Mouse (Mus musculus) hindbrain, postnatal 0 days (tissue): ENCODE measurements around the gene Atp5d. TPM values are rescaled to one million over a fixed set of nuclear protein-coding genes. Genes with fewer than 3 reads are reported as not detected.

Experiments
- ATAC-seq: fragments of 200-750 bp; cut with Nextera tagmentation; 2 replicates; pipeline ENCODE4 v1.8.0; 2017; ENCODE audit warnings: mild to moderate bottlenecking, moderate TSS enrichment, moderate library complexity
- DNase-seq: peaks from one replicate; pipeline ENCODE4 v3.0.0-alpha.2; 2015; ENCODE audit warnings: low spot score
- H3K27ac ChIP-seq: fragments of 300-500 bp; sonication (generic); 2 replicates; pipeline ENCODE4 v1.5.1; 2014; ENCODE audit warnings: mild to moderate bottlenecking
- H3K27me3 ChIP-seq: fragments of 300-500 bp; sonication (generic); 2 replicates; pipeline ENCODE4 v1.6.1; 2014; ENCODE audit warnings: low read length, mixed read lengths; ENCODE audit not compliant: insufficient read depth
- H3K36me3 ChIP-seq: fragments of 300-500 bp; sonication (generic); 2 replicates; pipeline ENCODE4 v1.6.1; 2014; ENCODE audit warnings: low read length, mixed read lengths; ENCODE audit not compliant: insufficient read depth
- H3K4me1 ChIP-seq: fragments of 300-500 bp; sonication (generic); 2 replicates; pipeline ENCODE4 v1.6.1; 2014; ENCODE audit warnings: antibody characterized with exemption, low read length, mixed read lengths; ENCODE audit not compliant: insufficient read depth
- H3K4me2 ChIP-seq: fragments of 300-500 bp; sonication (generic); 2 replicates; pipeline ENCODE4 v1.6.1; 2014; ENCODE audit warnings: low read depth, mild to moderate bottlenecking, low read length, moderate library complexity, mixed read lengths
- H3K4me3 ChIP-seq: fragments of 300-500 bp; sonication (generic); 2 replicates; pipeline ENCODE4 v1.5.1; 2014; ENCODE audit warnings: low read length
- H3K9ac ChIP-seq: fragments of 300-500 bp; sonication (generic); replicated peaks from 2 replicates; pipeline ENCODE4 v1.6.1; 2014; ENCODE audit warnings: mild to moderate bottlenecking, low read length, moderate library complexity, mixed read lengths
- H3K9me3 ChIP-seq: fragments of 300-500 bp; sonication (generic); 2 replicates; pipeline ENCODE4 v1.6.1; 2016; ENCODE audit warnings: low read length, mixed read lengths
- CTCF ChIP-seq: IDR thresholded peaks from 2 replicates; pipeline ENCODE4 v1.5.1; 2016; ENCODE audit warnings: antibody characterized with exemption, control low read depth, low read depth
- WGBS: fragments of 180-500 bp; shearing (Covaris S2); extraction: QIAGEN DNeasy Blood & Tissue Kit; methylation state at CpG from one replicate; pipeline ENCODE4 v1.1.7; 2014; 5-methylcytosine and 5-hydroxymethylcytosine counted together
- polyA plus RNA-seq: library from polyadenylated mRNA; unstranded; fragments of >200 nt; fragmentation: Nextera tagmentation; extraction: Ambion mirVana; gene quantifications from 2 replicates; pipeline ENCODE4 v1.2.1, GENCODE M21; 2015
- total RNA-seq: library from RNA; depleted of rRNA; stranded (reverse); fragments of >200 nt; gene quantifications from 2 replicates; pipeline ENCODE4 v1.2.3, GENCODE M21; 2014

Atp5d gene
- total and polyA plus RNA-seq, 2 experiments from 2014 or later, result 303 to 736 TPM

DNA sequence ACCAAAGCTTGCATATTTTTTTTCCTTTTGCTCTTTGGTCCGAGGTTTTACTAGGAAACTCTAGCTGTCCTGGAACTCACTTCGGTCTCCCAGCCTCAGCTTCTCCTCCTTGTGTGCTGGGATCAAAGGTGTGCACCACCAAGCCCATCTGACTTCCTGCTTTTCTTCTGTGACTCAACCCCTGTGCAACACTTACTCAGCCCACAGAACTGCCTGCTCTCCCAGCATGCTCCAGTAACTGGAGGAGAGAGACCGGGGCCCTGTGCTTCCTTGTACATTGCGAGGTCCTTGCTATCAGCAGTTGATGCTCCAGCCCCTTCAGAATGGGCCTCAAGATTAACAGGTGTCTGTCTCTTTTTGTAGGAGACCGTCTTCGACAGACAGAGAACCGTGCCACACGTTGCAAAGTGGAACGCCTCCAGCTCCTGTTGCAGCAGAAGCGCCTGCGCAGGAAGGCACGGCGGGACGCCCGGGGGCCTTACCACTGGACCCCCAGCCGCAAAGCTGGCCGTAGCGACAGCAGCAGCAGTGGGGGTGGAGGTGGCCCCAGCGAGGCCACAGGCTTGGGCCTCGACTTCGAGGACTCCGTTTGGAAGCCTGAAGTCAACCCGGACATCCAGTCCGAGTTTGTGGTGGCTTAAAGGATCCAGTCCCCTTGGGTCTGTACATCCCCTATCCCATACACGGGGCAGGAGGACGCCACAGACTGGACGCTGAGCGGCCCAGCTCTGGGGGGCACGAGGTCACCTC lies 17.7 kb downstream of the Atp5d start:
- Histone ChIP-seq H3K9ac (no peak overlapping the region; the same call in 1 of the 2 replicates), H3K4me2 (no peak overlapping the region), H3K4me1 (peaks cover 30% of the 10 kb centered on the region), H3K27me3 (no peaks in the 10 kb centered on the region), H3K4me3 (no peak overlapping the region), H3K36me3 (peaks cover 40% of the 10 kb centered on the region), H3K27ac (peak overlapping the region; percentile 96), H3K9me3 (no peaks in the 10 kb centered on the region)
- 79% methylated on average over 29 of the region's 29 CpGs for WGBS
- ATAC-seq, result no peak
- no peak for TF ChIP-seq CTCF
- no peak for DNase-seq

GRCm38 (mm10) chr10:80156752-80157053 lies 18.3 kb downstream of the Atp5d start:
- no peak overlapping the region for H3K4me2 ChIP-seq
- no peaks in the 10 kb centered on the region for H3K9me3 ChIP-seq
- TF ChIP-seq CTCF, result no peak
- no peak overlapping the region; the same call in 1 of the 2 replicates for H3K9ac ChIP-seq
- no peaks in the 10 kb centered on the region for H3K27me3 ChIP-seq
- 43% methylated on average over 7 of the region's 7 CpGs for WGBS
- peaks cover 40% of the 10 kb centered on the region for H3K36me3 ChIP-seq
- H3K4me3 ChIP-seq, result no peak overlapping the region
- peak overlapping the region; percentile 96 for H3K27ac ChIP-seq
- H3K4me1 ChIP-seq, result peaks cover 30% of the 10 kb centered on the region
- ATAC-seq (no peak), DNase-seq (no peak)

DNA sequence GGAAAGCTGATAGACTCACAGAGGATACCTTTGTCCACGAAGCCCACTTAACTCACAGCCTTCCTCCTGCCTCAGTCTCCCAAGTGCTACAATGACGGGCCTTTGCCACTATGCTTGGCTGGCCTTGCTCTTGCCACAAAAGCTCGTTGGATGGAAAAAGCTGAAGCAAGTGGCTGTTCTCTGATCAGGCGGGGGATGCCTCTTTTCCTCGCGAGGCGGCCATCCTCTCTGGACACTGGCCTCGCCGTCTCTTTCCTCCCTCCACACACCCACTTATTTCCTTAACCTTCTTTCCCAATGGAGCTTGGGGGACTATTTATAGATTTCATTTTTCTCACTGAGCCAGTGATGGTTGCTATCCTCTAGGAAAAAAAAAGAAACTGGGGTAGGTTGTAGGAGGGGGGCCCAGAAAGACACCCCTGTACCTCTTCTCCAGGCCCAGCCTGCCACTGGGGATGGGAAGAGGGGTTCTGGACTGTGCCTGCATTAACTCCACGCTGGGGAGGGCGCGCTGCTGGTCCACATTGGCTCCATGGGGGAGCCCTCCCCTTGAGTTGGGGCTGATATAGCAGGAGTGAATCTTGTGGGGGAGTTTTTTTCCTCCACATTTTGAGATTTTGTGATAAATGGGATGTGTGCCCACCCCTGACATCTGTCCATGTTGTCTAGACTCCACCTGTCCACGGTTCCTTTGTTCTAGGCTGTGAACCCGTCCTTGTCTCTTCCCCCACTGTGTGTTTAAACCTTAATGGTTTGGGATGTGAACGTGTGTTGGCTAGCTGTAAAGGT lies 18.9 kb downstream of the Atp5d start:
- no peak for TF ChIP-seq CTCF
- peaks cover 40% of the 10 kb centered on the region for H3K36me3 ChIP-seq
- H3K4me3 ChIP-seq, result no peak overlapping the region
- no peak overlapping the region for H3K4me2 ChIP-seq
- peak overlapping the region; percentile 96 for H3K27ac ChIP-seq
- H3K9me3 ChIP-seq, result no peaks in the 10 kb centered on the region
- H3K27me3 ChIP-seq, result no peaks in the 10 kb centered on the region
- H3K4me1 ChIP-seq, result peaks cover 24% of the 10 kb centered on the region
- ATAC-seq, result no peak
- peak; percentile 46 for DNase-seq
- 0 out of 2 replicates have a peak overlapping the region, but pooled peaks have one; percentile 9 for H3K9ac ChIP-seq
- 36% methylated on average over 15 of the region's 15 CpGs for WGBS

DNA sequence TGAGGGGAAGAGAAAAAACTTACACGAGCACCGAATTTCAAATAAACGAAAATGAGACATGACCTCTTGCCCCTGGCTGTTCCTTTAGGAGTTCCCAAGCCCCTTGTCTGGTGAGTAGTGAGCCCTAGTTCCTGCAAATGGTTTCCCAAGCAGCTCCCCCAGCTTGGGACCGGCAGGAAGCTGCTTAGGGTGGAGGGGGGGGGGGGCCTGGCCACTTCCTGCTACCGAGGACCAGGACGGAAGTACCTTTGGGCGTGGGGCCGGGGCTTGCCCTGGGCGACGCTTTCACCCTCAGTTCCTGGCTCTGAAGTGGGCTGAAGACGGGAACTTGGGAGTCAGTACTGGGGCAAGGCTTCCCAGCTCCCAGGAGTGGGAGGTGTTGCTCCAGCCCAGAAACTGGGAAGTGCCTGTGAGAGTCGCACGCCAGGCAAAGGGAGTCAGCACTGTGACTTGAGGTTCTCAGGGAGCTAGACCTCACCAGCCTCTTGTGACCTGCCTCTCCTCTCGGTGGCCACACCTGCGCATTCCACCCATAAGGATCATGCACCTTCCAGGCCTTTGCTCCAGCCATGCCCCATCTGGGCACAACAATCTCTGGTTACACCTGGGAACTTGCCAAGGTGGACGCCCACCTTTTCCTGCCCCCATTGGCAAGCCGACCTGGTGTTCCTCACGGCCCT lies 20.0 kb downstream of the Atp5d start:
- Histone ChIP-seq H3K4me2 (no peak overlapping the region), H3K9me3 (no peaks in the 10 kb centered on the region), H3K9ac (no peak overlapping the region), H3K27ac (peak overlapping the region; percentile 96), H3K27me3 (no peaks in the 10 kb centered on the region), H3K4me1 (peaks cover 13% of the 10 kb centered on the region), H3K36me3 (peaks cover 35% of the 10 kb centered on the region), H3K4me3 (no peak overlapping the region)
- ATAC-seq, result no peak
- peak; percentile 43 for DNase-seq
- WGBS, result 19% methylated on average over 18 of the region's 18 CpGs
- no peak for TF ChIP-seq CTCF

- ATAC-seq (no peak; the same call in 1 of the 2 replicates), DNase-seq (peak; percentile 59)
- Histone ChIP-seq H3K4me1 (peaks cover 13% of the 10 kb centered on the region), H3K4me2 (peak overlapping the region; percentile 57), H3K9ac (peak overlapping the region; percentile 22; the same call in 1 of the 2 replicates), H3K9me3 (no peaks in the 10 kb centered on the region), H3K36me3 (peaks cover 29% of the 10 kb centered on the region), H3K27ac (peak overlapping the region; percentile 96), H3K27me3 (no peaks in the 10 kb centered on the region), H3K4me3 (peak overlapping the region; percentile 33)
- WGBS, result 8% methylated on average over 12 of the region's 12 CpGs
- TF ChIP-seq CTCF, result no peak
These were observed 20.7 kb downstream of the Atp5d start for GRCm38 (mm10) chr10:80159021-80159560.
